ENCODE assay signal across 8 mouse cellular contexts in genomic region chr11:23497718-23498509, GRCm38 (mm10). TPM values are rescaled to one million over a fixed set of nuclear protein-coding genes. Genes with fewer than 3 reads are reported as not detected.
DNase-seq lines count a peak whose midpoint lies in the region; ATAC-seq and TF ChIP-seq lines count a peak whose summit lies in the region.

Ahsa2 (minus strand) TSS chr11:23498030.

- peak; percentile 82 for TF ChIP-seq POLR2A in testis, adult 2 months (IDR thresholded peaks at IDR 0.05; ENCODE audit: control insufficient read depth, low read depth, low read length)

- no peak for TF ChIP-seq EP300 in heart, postnatal 0 days (IDR thresholded peaks at IDR 0.05; ENCODE audit: low read depth)

- H3K9ac ChIP-seq in forebrain, embryonic 11.5 days (ENCODE audit: low read length) = peak within 1 kb of the TSS; percentile 93
- H3K9ac ChIP-seq in heart, postnatal 0 days (replicated peaks; ENCODE audit: low read depth, low read length) = peak within 1 kb of the TSS; percentile 90
- peak within 1 kb of the TSS; percentile 97 for H3K9ac ChIP-seq in liver, embryonic 16.5 days (ENCODE audit: low read depth, low read length)
- H3K9ac ChIP-seq in neural tube, embryonic 13.5 days = peak within 1 kb of the TSS; percentile 94

- peak within 1 kb of the TSS; percentile 73 for H3K4me3 ChIP-seq in forebrain, embryonic 11.5 days (ENCODE audit: low read depth, low read length)
- peak within 1 kb of the TSS; percentile 87 for H3K4me3 ChIP-seq in heart, postnatal 0 days (ENCODE audit: low read depth, low read length)
- H3K4me3 ChIP-seq in liver, embryonic 16.5 days (ENCODE audit: low read depth, low read length) = peak within 1 kb of the TSS; percentile 94
- H3K4me3 ChIP-seq in neural tube, embryonic 13.5 days = peak within 1 kb of the TSS; percentile 85
- H3K4me3 ChIP-seq in testis, adult 2 months (ENCODE audit: control insufficient read depth, low read depth, low read length) = peak within 1 kb of the TSS; percentile 99

- H3K36me3 ChIP-seq in forebrain, embryonic 11.5 days (ENCODE audit: control insufficient read depth, insufficient read depth, low read length) = peaks cover 4% of the 10 kb centered on the region; the same call in 1 of the 2 replicates
- peaks cover 17% of the 10 kb centered on the region for H3K36me3 ChIP-seq in heart, postnatal 0 days (replicated peaks; ENCODE audit: control insufficient read depth, insufficient read depth, low read length)
- H3K36me3 ChIP-seq in liver, embryonic 16.5 days (ENCODE audit: control insufficient read depth, insufficient read depth) = peaks cover 5% of the 10 kb centered on the region; the same call in 1 of the 2 replicates
- H3K36me3 ChIP-seq in neural tube, embryonic 13.5 days = peaks cover 30% of the 10 kb centered on the region
- H3K36me3 ChIP-seq in testis, adult 2 months (ENCODE audit: control insufficient read depth, insufficient read depth, low read length) = peaks cover 1% of the 10 kb centered on the region; the same call in 1 of the 2 replicates

- ATAC-seq in forebrain, embryonic 11.5 days (replicated peaks; ENCODE audit: low FRiP score) = peak; percentile 95
- peak; percentile 92 for ATAC-seq in heart, postnatal 0 days (ENCODE audit: insufficient read depth, low read depth)
- peak; percentile 95 for ATAC-seq in liver, embryonic 16.5 days (ENCODE audit: low read depth)
- ATAC-seq in neural tube, embryonic 13.5 days (ENCODE audit: low read depth) = peak; percentile 96

- peaks cover 3% of the 10 kb centered on the region; the same call in 1 of the 2 replicates for H3K4me1 ChIP-seq in forebrain, embryonic 11.5 days (replicated peaks; ENCODE audit: control insufficient read depth, insufficient read depth, low read length)
- H3K4me1 ChIP-seq in heart, postnatal 0 days (ENCODE audit: control insufficient read depth, insufficient read depth) = peaks cover 14% of the 10 kb centered on the region
- peaks cover 19% of the 10 kb centered on the region for H3K4me1 ChIP-seq in liver, embryonic 16.5 days (ENCODE audit: control insufficient read depth, low read depth, low read length)
- H3K4me1 ChIP-seq in neural tube, embryonic 13.5 days (replicated peaks) = peaks cover 27% of the 10 kb centered on the region
- peaks cover 6% of the 10 kb centered on the region for H3K4me1 ChIP-seq in testis, adult 2 months (ENCODE audit: control insufficient read depth, insufficient read depth, low read length)

- H3K4me2 ChIP-seq in forebrain, embryonic 11.5 days (ENCODE audit: low read depth, low read length, severe bottlenecking) = peak within 1 kb of the TSS; percentile 74
- H3K4me2 ChIP-seq in heart, postnatal 0 days (ENCODE audit: low read depth, low read length) = peak within 1 kb of the TSS; percentile 65
- H3K4me2 ChIP-seq in liver, embryonic 16.5 days (ENCODE audit: low read depth, low read length) = peak within 1 kb of the TSS; percentile 91
- H3K4me2 ChIP-seq in neural tube, embryonic 13.5 days = peak within 1 kb of the TSS; percentile 97

- no peaks in the 10 kb centered on the region for H3K27me3 ChIP-seq in forebrain, embryonic 11.5 days (ENCODE audit: control insufficient read depth, insufficient read depth, low read length)
- no peaks in the 10 kb centered on the region for H3K27me3 ChIP-seq in heart, postnatal 0 days (ENCODE audit: control insufficient read depth, insufficient read depth, low read length)
- no peaks in the 10 kb centered on the region for H3K27me3 ChIP-seq in liver, embryonic 16.5 days (ENCODE audit: control insufficient read depth, insufficient read depth, low read depth, low read length)
- H3K27me3 ChIP-seq in neural tube, embryonic 13.5 days = no peaks in the 10 kb centered on the region
- H3K27me3 ChIP-seq in testis, adult 2 months (ENCODE audit: control insufficient read depth, insufficient read depth, low read length) = no peaks in the 10 kb centered on the region

- no peaks in the 10 kb centered on the region for H3K9me3 ChIP-seq in forebrain, embryonic 11.5 days (ENCODE audit: control insufficient read depth, low read length)
- H3K9me3 ChIP-seq in heart, postnatal 0 days (replicated peaks; ENCODE audit: control insufficient read depth, low read length) = no peaks in the 10 kb centered on the region
- H3K9me3 ChIP-seq in liver, embryonic 16.5 days (replicated peaks; ENCODE audit: control insufficient read depth, low read length) = no peaks in the 10 kb centered on the region
- no peaks in the 10 kb centered on the region for H3K9me3 ChIP-seq in neural tube, embryonic 13.5 days

- DNase-seq in CD8-positive naive resting alpha-beta T cell, adult 2 months (ENCODE audit: low read depth in 2 of 2, low spot score in 2 of 2) = peak; percentile 91 to 95
- DNase-seq in c-Kit-positive CD71-negative TER-119-negative erythroid progenitor cells, embryonic 14.5 days (ENCODE audit: low read depth) = peak; percentile 89
- DNase-seq in forebrain, embryonic 11.5 days (ENCODE audit: low spot score) = peak; percentile 99
- peak; percentile 98 for DNase-seq in heart, postnatal 0 days (ENCODE audit: low spot score)
- peak; percentile 100 for DNase-seq in kidney, postnatal 4 days

- H3K27ac ChIP-seq in forebrain, embryonic 11.5 days (ENCODE audit: low read depth, low read length) = peak within 1 kb of the TSS; percentile 93
- peak within 1 kb of the TSS; percentile 95 for H3K27ac ChIP-seq in heart, postnatal 0 days (ENCODE audit: low read depth)
- H3K27ac ChIP-seq in liver, embryonic 16.5 days (ENCODE audit: low read length) = peak within 1 kb of the TSS; percentile 90
- H3K27ac ChIP-seq in neural tube, embryonic 13.5 days (replicated peaks) = peak within 1 kb of the TSS; percentile 98
- peak within 1 kb of the TSS; percentile 92 for H3K27ac ChIP-seq in testis, adult 2 months (ENCODE audit: control insufficient read depth, insufficient read depth, low read depth, low read length)

- no peak for TF ChIP-seq CTCF in heart, postnatal 0 days (IDR thresholded peaks at IDR 0.05; ENCODE audit: low read depth)
- TF ChIP-seq CTCF in testis, adult 2 months (IDR thresholded peaks at IDR 0.05; ENCODE audit: control insufficient read depth, insufficient read depth, insufficient replicate concordance, low read depth, low read length) = no peak

- WGBS in forebrain, embryonic 11.5 days = under 1% methylated on average over 45 of the region's 66 CpGs
- WGBS in heart, postnatal 0 days = under 1% methylated on average over 30 of the region's 66 CpGs
- under 1% methylated on average over 61 of the region's 66 CpGs for WGBS in liver, embryonic 16.5 days (ENCODE audit: insufficient replicate concordance)
- WGBS in neural tube, embryonic 13.5 days = 1% methylated on average over 60 of the region's 66 CpGs

RNA-seq across cellular contexts. Expression of gene Ahsa2, which starts in this region (rescaled TPM):
- 165 and 173 TPM in 2 replicates for polyA plus RNA-seq in forebrain, embryonic 11.5 days (2014; fragmentation: Nextera tagmentation; extraction: Ambion mirVana)
- 4.9 and 15.8 TPM in 2 replicates for total RNA-seq in heart, postnatal 0 days (2014; rRNA removed; ENCODE audit: low replicate concordance)
- polyA plus RNA-seq in heart, postnatal 0 days (2015; fragmentation: Nextera tagmentation; extraction: Ambion mirVana) = 34.7 and 42.9 TPM in 2 replicates
- 23.7 and 25.5 TPM in 2 replicates for polyA plus RNA-seq in liver, embryonic 16.5 days (2015; fragmentation: Nextera tagmentation; extraction: Ambion mirVana)
- 120 and 123 TPM in 2 replicates for polyA plus RNA-seq in neural tube, embryonic 13.5 days (2015; fragmentation: Nextera tagmentation; extraction: Ambion mirVana)
- 4.7 and 6.5 TPM in 2 replicates for polyA plus RNA-seq in testis, adult 2 months (2012; rRNA removed)

Comparison
In these comparisons a context has a peak if more than half of its experiments do, and no peak if none do; other contexts are left out.
1. Peak in every context shown above with its lines: DNase-seq, ATAC-seq, H3K4me3 ChIP-seq and H3K27ac ChIP-seq.